Mouse (Mus musculus) olfactory bulb, adult 2 months (tissue): ENCODE data around the gene Wnt8b. TPM values are rescaled to one million over a fixed set of nuclear protein-coding genes. Genes with fewer than 3 reads are reported as not detected.

ENCODE experiments used
- H3K27ac ChIP-seq: fragments of 200-500 bp; 2 replicates; pipeline ENCODE4 v1.5.1; 2012; ENCODE audit warnings: low read depth, low read length; ENCODE audit not compliant: insufficient read depth
- H3K4me1 ChIP-seq: fragments of 200-500 bp; 2 replicates; pipeline ENCODE4 v1.6.1; 2012; ENCODE audit warnings: low read length; ENCODE audit not compliant: control insufficient read depth, insufficient read depth
- H3K4me3 ChIP-seq: fragments of 200-500 bp; 2 replicates; pipeline ENCODE4 v1.5.1; 2012; ENCODE audit warnings: mild to moderate bottlenecking, low read depth, low read length, moderate library complexity; ENCODE audit not compliant: insufficient read depth
- CTCF ChIP-seq: fragments of 200-500 bp; IDR thresholded peaks from 2 replicates; pipeline ENCODE4 v1.5.1; 2012; ENCODE audit warnings: low read depth, mild to moderate bottlenecking, low read length, moderate library complexity; ENCODE audit not compliant: insufficient read depth
- POLR2A ChIP-seq: fragments of 200-500 bp; IDR thresholded peaks from 2 replicates; pipeline ENCODE4 v1.6.1; 2012; ENCODE audit warnings: mild to moderate bottlenecking, low read depth, low read length, moderate library complexity; ENCODE audit not compliant: insufficient read depth
- WGBS: fragments of 180-500 bp; shearing (Covaris S2); methylation state at CpG from one replicate; pipeline ENCODE4 v1.1.7; 2018; 5-methylcytosine and 5-hydroxymethylcytosine counted together
- polyA plus RNA-seq: library from polyadenylated mRNA; stranded (reverse); fragments of >200 nt; gene quantifications from 2 replicates; pipeline ENCODE4 v1.2.4, GENCODE M21; 2012; ENCODE audit warnings: low replicate concordance; ENCODE audit not compliant: missing spikeins, insufficient read depth, insufficient read length

Gene Wnt8b
- polyA plus RNA-seq = not detected in 2 replicates

- H3K27ac ChIP-seq = no peak within 1 kb of the TSS
- H3K4me1 ChIP-seq = no peaks in the 10 kb centered on the region
- TF ChIP-seq POLR2A (no peak), CTCF (no peak)
- WGBS = 8% methylated on average over 8 of the region's 8 CpGs
- H3K4me3 ChIP-seq = no peak within 1 kb of the TSS
These were observed at the start of gene Wnt8b for GRCm38 (mm10) chr19:44493128-44493527. Wnt8b (plus strand) TSS chr19:44493472.

- TF ChIP-seq POLR2A = no peak
- TF ChIP-seq CTCF = no peak
- Histone ChIP-seq H3K27ac (no peak overlapping the region), H3K4me3 (no peak overlapping the region), H3K4me1 (no peaks in the 10 kb centered on the region)
- 85% methylated on average over 3 of the region's 3 CpGs for WGBS
These were observed 47.5 kb upstream of the Wnt8b start for GRCm38 (mm10) chr19:44445755-44446154.

DNA sequence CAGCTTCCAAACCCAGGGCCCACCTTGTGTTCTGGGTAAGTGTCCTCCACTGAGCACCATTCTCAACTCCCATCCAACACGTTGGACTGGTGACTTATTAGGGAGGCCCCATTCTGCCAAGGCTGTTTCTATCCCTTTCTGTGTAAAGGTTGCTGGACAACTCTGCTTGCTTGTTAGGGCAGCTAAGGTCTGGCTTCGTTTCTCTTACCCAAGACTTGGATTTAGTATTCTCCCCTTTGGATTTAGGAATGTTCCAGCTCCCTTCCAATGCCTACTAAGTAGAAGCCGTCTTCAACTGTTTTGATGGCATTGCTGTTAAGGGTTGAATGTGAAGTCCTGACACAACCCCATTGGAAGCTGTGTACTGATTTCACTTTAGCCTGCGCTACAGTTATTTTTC lies 45.3 kb upstream of the Wnt8b start:
- TF ChIP-seq POLR2A (no peak), CTCF (no peak)
- WGBS = 71% methylated on average over 4 of the region's 4 CpGs
- H3K4me3 ChIP-seq = no peak overlapping the region

GRCm38 (mm10) chr19:44454862-44455261 lies 38.4 kb upstream of the Wnt8b start:
- 94% methylated on average over 6 of the region's 6 CpGs for WGBS
- no peak overlapping the region for H3K27ac ChIP-seq
- H3K4me1 ChIP-seq = no peaks in the 10 kb centered on the region
- H3K4me3 ChIP-seq = no peak overlapping the region
- TF ChIP-seq CTCF (no peak), POLR2A (no peak)

More for the DNA sequence above, 45.3 kb upstream of the Wnt8b start:
- Histone ChIP-seq H3K4me1 (no peaks in the 10 kb centered on the region), H3K27ac (no peak overlapping the region)

- WGBS = 93% methylated on average over 8 of the region's 8 CpGs
- H3K27ac ChIP-seq = no peak overlapping the region
- TF ChIP-seq POLR2A (no peak), CTCF (no peak)
- H3K4me3 ChIP-seq = no peak overlapping the region
- no peaks in the 10 kb centered on the region for H3K4me1 ChIP-seq
These were observed 37.9 kb upstream of the Wnt8b start for GRCm38 (mm10) chr19:44455356-44455755.

- H3K4me1 ChIP-seq = no peaks in the 10 kb centered on the region
- 61% methylated on average over 3 of the region's 3 CpGs for WGBS
- no peak overlapping the region for H3K4me3 ChIP-seq
- no peak overlapping the region for H3K27ac ChIP-seq
- TF ChIP-seq POLR2A = no peak
- no peak for TF ChIP-seq CTCF
These were observed 35.8 kb upstream of the Wnt8b start for GRCm38 (mm10) chr19:44457359-44458055.

DNA sequence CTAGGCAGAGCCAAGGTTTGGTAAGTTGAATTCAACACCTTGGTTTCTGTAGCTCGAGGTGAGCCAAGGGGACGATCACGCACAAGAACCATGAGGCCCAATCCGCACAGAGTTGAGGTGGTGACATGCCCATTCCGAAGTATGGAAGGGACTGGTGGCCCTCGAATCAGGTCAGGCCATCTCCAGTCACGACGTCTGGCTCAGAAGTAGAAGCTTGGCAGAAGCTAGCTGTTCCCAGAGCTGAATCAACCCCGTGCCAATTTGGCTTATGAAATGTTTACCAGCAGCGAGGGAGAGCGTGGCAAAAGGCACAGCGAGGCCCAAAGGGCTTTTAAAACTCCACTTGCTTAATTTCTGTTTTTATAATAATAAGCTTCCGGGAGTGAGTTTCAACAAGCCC lies 34.6 kb upstream of the Wnt8b start:
- no peak for TF ChIP-seq CTCF
- no peak for TF ChIP-seq POLR2A
- Histone ChIP-seq H3K4me3 (no peak overlapping the region), H3K27ac (no peak overlapping the region), H3K4me1 (no peaks in the 10 kb centered on the region)
- 65% methylated on average over 13 of the region's 13 CpGs for WGBS

- no peak overlapping the region for H3K4me3 ChIP-seq
- H3K4me1 ChIP-seq = no peaks in the 10 kb centered on the region
- WGBS = 83% methylated on average over 5 of the region's 5 CpGs
- TF ChIP-seq POLR2A (no peak), CTCF (no peak)
- H3K27ac ChIP-seq = no peak overlapping the region
These were observed 32.8 kb upstream of the Wnt8b start for GRCm38 (mm10) chr19:44460441-44460840.

GRCm38 (mm10) chr19:44461500-44461899 lies 31.8 kb upstream of the Wnt8b start:
- H3K4me1 ChIP-seq = no peaks in the 10 kb centered on the region
- 55% methylated on average over 4 of the region's 4 CpGs for WGBS
- TF ChIP-seq POLR2A = no peak
- no peak for TF ChIP-seq CTCF
- H3K4me3 ChIP-seq = no peak overlapping the region
- no peak overlapping the region for H3K27ac ChIP-seq
